ENCODE assay signal across 11 mouse cellular contexts in genomic region chr9:89212428-89212827, GRCm38 (mm10). TPM values are rescaled to one million over a fixed set of nuclear protein-coding genes. Genes with fewer than 3 reads are reported as not detected.
DNase-seq lines count a peak whose midpoint lies in the region; ATAC-seq and TF ChIP-seq lines count a peak whose summit lies in the region.
"Not testable (repeated sequence)": the region's sequence is repeated elsewhere in the genome, so short reads cannot be mapped to it uniquely, and the experiment has no call there.
"Had no signal": no experiment of that assay in that cellular context is flagged by ENCODE, and none has a peak within 500 bp of the region (broad histone marks: within the 10 kb centered on the region; RNA-seq: fewer than 3 reads in every experiment).

No protein-coding gene starts in this region.

- not testable (repeated sequence) for H3K27me3 ChIP-seq in kidney, adult 2 months (replicated peaks; ENCODE audit: control insufficient read depth, insufficient read depth, low read length)

- TF ChIP-seq POLR2A in kidney, adult 2 months (IDR thresholded peaks at IDR 0.05; ENCODE audit: low read depth, low read length): not testable (repeated sequence)

- ATAC-seq in common myeloid progenitor, adult 5-6 weeks (replicated peaks; ENCODE audit: low read depth, poor library complexity, severe bottlenecking): peak; percentile 48
- peak; percentile 67 for ATAC-seq in megakaryocyte, adult 5-6 weeks (ENCODE audit: poor library complexity, severe bottlenecking)

- 60% methylated on average over 1 of the region's 1 CpGs for WGBS in kidney, adult 2 months

- intact Hi-C loops in heart, postnatal 10 days (cut with DNase I); left cerebral cortex, postnatal 14 days (cut with DNase I): not testable (repeated sequence)

- TF ChIP-seq CTCF in kidney, adult 2 months (conservative IDR thresholded peaks at IDR 0.05; ENCODE audit: insufficient read depth, insufficient read length, low read depth, low read length): not testable (repeated sequence)

- not testable (repeated sequence) for H3K27ac ChIP-seq in kidney, adult 2 months (ENCODE audit: insufficient read depth, low read depth, low read length)

- H3K4me1 ChIP-seq in kidney, adult 2 months (ENCODE audit: control insufficient read depth, insufficient read depth, low read length): not testable (repeated sequence)

- DNase-seq in adrenal gland, adult (ENCODE audit: inconsistent age in 2 of 2, low spot score in 1 of 2): peak; percentile 35 to 71
- peak; percentile 32 to 46 for DNase-seq in heart, postnatal 10 days
- peak; percentile 48 for DNase-seq in kidney, adult 2 months
- peak; percentile 53 for DNase-seq in left cerebral cortex, postnatal 14 days (ENCODE audit: low spot score in 2 of 2)
- peak; percentile 48 to 58 for DNase-seq in spleen, postnatal 36 days (ENCODE audit: low spot score in 2 of 2)

- H3K4me3 ChIP-seq in kidney, adult 2 months (ENCODE audit: insufficient read depth, low read depth, low read length): not testable (repeated sequence)

- H3K36me3 ChIP-seq in kidney, adult 2 months (ENCODE audit: control insufficient read depth, insufficient read depth, low read length): not testable (repeated sequence)

RNA-seq across cellular contexts. Expression of gene Mthfs, which starts 2.0 kb away (rescaled TPM):
- total RNA-seq in common myeloid progenitor, adult 5-6 weeks (2017): 7.7 and 37.3 TPM in 2 replicates
- total RNA-seq in heart, postnatal 10 days (2021): 10 to 100 TPM; 17.6 TPM
- 14.4 and 23.5 TPM in 2 replicates for polyA plus RNA-seq in kidney, adult 2 months (2012; rRNA removed)
- 10 to 100 TPM; 30.2 to 34.0 TPM for total RNA-seq in left cerebral cortex, postnatal 14 days (2021)
- total RNA-seq in megakaryocyte, adult 5-6 weeks (2015): 38.1 and 42.4 TPM in 2 replicates
- 19.1 and 23.7 TPM in 2 replicates for total RNA-seq in megakaryocyte, adult 5-6 weeks (2017)

RNA-seq across cellular contexts. Expression of gene Gm29094, which starts 13.2 kb away (rescaled TPM):
- not detected in 2 replicates for total RNA-seq in common myeloid progenitor, adult 5-6 weeks (2017)
- total RNA-seq in heart, postnatal 10 days (2021): not detected
- not detected in 2 replicates for polyA plus RNA-seq in kidney, adult 2 months (2012; rRNA removed)
- total RNA-seq in left cerebral cortex, postnatal 14 days (2021): not detected
- 2.2 TPM in 1 of 2 replicates, not detected in the other for total RNA-seq in megakaryocyte, adult 5-6 weeks (2015)
- 3.3 TPM in 1 of 2 replicates, not detected in the other for total RNA-seq in megakaryocyte, adult 5-6 weeks (2017)
- total RNA-seq: left cerebral cortex, postnatal 36 days had no signal
- polyA plus RNA-seq: heart, embryonic 10.5 days; large intestine, adult 2 months had no signal

RNA-seq across cellular contexts. Expression of gene Bcl2a1b, which starts 13.4 kb away (rescaled TPM):
- 1.6 TPM in 1 of 2 replicates, not detected in the other for total RNA-seq in common myeloid progenitor, adult 5-6 weeks (2017)
- under 1 TPM; 0.45 to 0.91 TPM for total RNA-seq in heart, postnatal 10 days (2021)
- 0.43 and 3.0 TPM in 2 replicates for polyA plus RNA-seq in kidney, adult 2 months (2012; rRNA removed)
- total RNA-seq in left cerebral cortex, postnatal 14 days (2021): 1 to 10 TPM; 1.2 to 1.4 TPM
- 5.4 TPM in 2 replicates for total RNA-seq in megakaryocyte, adult 5-6 weeks (2015)
- 7.6 and 9.9 TPM in 2 replicates for total RNA-seq in megakaryocyte, adult 5-6 weeks (2017)
- polyA plus RNA-seq: embryonic facial prominence, embryonic 11.5 days; heart, embryonic 10.5 days had no signal
